Mouse (Mus musculus): ENCODE measurements around the gene Srarp.

The Srarp gene

GRCm38 (mm10) chr4:141458236-141458635 lies 22.3 kb upstream of the Srarp start:
- CTCF ChIA-PET = no interaction called here

GRCm38 (mm10) chr4:141456193-141456938 lies 20.5 kb upstream of the Srarp start:
- CTCF ChIA-PET = interaction anchor here (0.8 kb wide), 1 partner anchor 12 kb away, joined by 3 read pairs; no protein-coding TSS in a partner anchor

- CTCF ChIA-PET = interaction anchor here (0.8 kb wide), 1 partner anchor 13 kb away, joined by 3 read pairs; no protein-coding TSS in a partner anchor
Observed at GRCm38 (mm10) chr4:141455526-141455925, 19.6 kb upstream of the Srarp start.

- CTCF ChIA-PET = interaction anchor here (1.2 kb wide), 1 partner anchor 9 kb away, joined by 4 read pairs; no protein-coding TSS in a partner anchor
Observed at GRCm38 (mm10) chr4:141454581-141455350, 18.9 kb upstream of the Srarp start.

GRCm38 (mm10) chr4:141451916-141452450 lies 16.1 kb upstream of the Srarp start:
- CTCF ChIA-PET = interaction anchor here (0.7 kb wide), 1 partner anchor 125 kb away, joined by 3 read pairs; no protein-coding TSS in a partner anchor

GRCm38 (mm10) chr4:141451251-141451650 lies 15.3 kb upstream of the Srarp start:
- CTCF ChIA-PET = interaction anchor here (0.6 to 0.7 kb wide), 2 partner anchors 125 to 137 kb away, joined by 3 read pairs; no protein-coding TSS in a partner anchor

- CTCF ChIA-PET = no interaction called here
Observed at GRCm38 (mm10) chr4:141446211-141446610, 10.3 kb upstream of the Srarp start.

- CTCF ChIA-PET = interaction anchor here (0.6 to 1.1 kb wide), 2 partner anchors 9 to 14 kb away, joined by 3 to 4 read pairs; no protein-coding TSS in a partner anchor
Observed at GRCm38 (mm10) chr4:141445328-141445720, 9.4 kb upstream of the Srarp start.

- CTCF ChIA-PET = interaction anchor here (0.6 to 1.1 kb wide), 2 partner anchors 10 to 13 kb away, joined by 3 to 4 read pairs; no protein-coding TSS in a partner anchor
Observed at GRCm38 (mm10) chr4:141444451-141445327, 8.8 kb upstream of the Srarp start, which contains the start of gene Zbtb17. Gene Zbtb17, plus strand, starts transcription at chr4:141444654.

GRCm38 (mm10) chr4:141443641-141444429 lies 7.9 kb upstream of the Srarp start:
- CTCF ChIA-PET = interaction anchor here (0.6 kb wide), 1 partner anchor 12 kb away, joined by 10 read pairs; no protein-coding TSS in a partner anchor

GRCm38 (mm10) chr4:141440877-141441276 lies 5.0 kb upstream of the Srarp start:
- CTCF ChIA-PET = no interaction called here

- CTCF ChIA-PET = no interaction called here
Observed at GRCm38 (mm10) chr4:141439083-141439803, 3.3 kb upstream of the Srarp start.

GRCm38 (mm10) chr4:141433191-141433590 lies 2.7 kb downstream of the Srarp start:
- CTCF ChIA-PET = interaction anchor here (0.6 kb wide), 1 partner anchor 93 kb away, joined by 8 read pairs; no protein-coding TSS in a partner anchor

GRCm38 (mm10) chr4:141432666-141433065 lies 3.2 kb downstream of the Srarp start:
- CTCF ChIA-PET = interaction anchor here (0.6 kb wide), 2 partner anchors 94 to 178 kb away, joined by 5 to 8 read pairs; no protein-coding TSS in a partner anchor

GRCm38 (mm10) chr4:141430997-141431396 lies 4.9 kb downstream of the Srarp start:
- CTCF ChIA-PET = interaction anchor here (0.5 to 1.8 kb wide), 8 partner anchors 12 to 157 kb away, joined by 3 to 6 read pairs (median 3); no protein-coding TSS in a partner anchor

- CTCF ChIA-PET = interaction anchor here (1.0 to 1.5 kb wide), 2 partner anchors 25 to 130 kb away, joined by 3 to 4 read pairs; no protein-coding TSS in a partner anchor
Observed at GRCm38 (mm10) chr4:141429847-141430246, 6.1 kb downstream of the Srarp start.

- CTCF ChIA-PET = interaction anchor here (1.0 to 1.5 kb wide), 2 partner anchors 25 to 130 kb away, joined by 3 to 4 read pairs; no protein-coding TSS in a partner anchor
Observed at GRCm38 (mm10) chr4:141429381-141429780, 6.5 kb downstream of the Srarp start.

GRCm38 (mm10) chr4:141427921-141428320 lies 8.0 kb downstream of the Srarp start:
- CTCF ChIA-PET = interaction anchor here (0.6 to 0.9 kb wide), 3 partner anchors 23 to 309 kb away, joined by 3 to 6 read pairs (median 3); no protein-coding TSS in a partner anchor
